ENCODE assay signal across 29 mouse cellular contexts in genomic region chr8:77973714-77974113, GRCm38 (mm10).
A peak's percentile ranks its signal among the peaks of the same experiment; 100 is the strongest.
DNase-seq lines count a peak whose midpoint lies in the region; ATAC-seq lines count a peak whose summit lies in the region.
"Had no signal": no experiment of that assay in that cellular context is flagged by ENCODE, and none has a peak within 500 bp of the region (broad histone marks: within the 10 kb centered on the region; RNA-seq: fewer than 3 reads in every experiment).

No protein-coding gene starts in this region.

- H3K9ac ChIP-seq in kidney, embryonic 16.5 days (replicated peaks; ENCODE audit: low read length) = no peak overlapping the region
- no peak overlapping the region for H3K9ac ChIP-seq in lung, embryonic 16.5 days (ENCODE audit: low read length)
- H3K9ac ChIP-seq: forebrain, embryonic 15.5 days; heart, embryonic 13.5 days; liver, embryonic 14.5 days had no signal

- no peak overlapping the region for H3K4me2 ChIP-seq in kidney, embryonic 16.5 days (replicated peaks; ENCODE audit: low read depth, low read length)
- H3K4me2 ChIP-seq in lung, embryonic 16.5 days (ENCODE audit: low read depth, low read length) = no peak overlapping the region
- H3K4me2 ChIP-seq: forebrain, embryonic 15.5 days; heart, embryonic 13.5 days had no signal

- no peaks in the 10 kb centered on the region for H3K27me3 ChIP-seq in kidney, embryonic 16.5 days (ENCODE audit: insufficient read depth, low read length)
- H3K27me3 ChIP-seq in lung, embryonic 16.5 days (ENCODE audit: control insufficient read depth, insufficient read depth, low read depth, low read length) = no peaks in the 10 kb centered on the region
- H3K27me3 ChIP-seq: forebrain, embryonic 15.5 days; heart, embryonic 13.5 days had no signal

- DNase-seq in kidney, postnatal 14 days = peak; percentile 27
- DNase-seq in forelimb bud, embryonic 11.5 days (ENCODE audit: low read depth, low spot score) = peak; percentile 19
- peak; percentile 75 for DNase-seq in lung, postnatal 36 days
- DNase-seq in urinary bladder, postnatal 14 days (ENCODE audit: low spot score) = no peak
- DNase-seq in thymus, postnatal 4 days = no peak
- no peak for DNase-seq in heart, adult 18-20 months
- DNase-seq: adrenal gland, postnatal 25 days; B cell, adult 2 months; cerebellum, adult 11-12 months; cerebellum, postnatal 10 days; gastrocnemius, adult 2 months; gastrocnemius, postnatal 36 days; heart, postnatal 10 days; kidney, adult 18-20 months; layer of hippocampus, postnatal 36 days; left cerebral cortex, postnatal 4 days; midbrain, embryonic 14.5 days; retina, postnatal 1 day; right cerebral cortex, postnatal 14 days; thymus, adult 18-20 months; thymus, postnatal 36 days had no signal

- H3K4me1 ChIP-seq in kidney, embryonic 16.5 days (ENCODE audit: insufficient read depth, low read length) = no peaks in the 10 kb centered on the region
- H3K4me1 ChIP-seq in lung, embryonic 16.5 days (replicated peaks; ENCODE audit: control insufficient read depth, insufficient read depth, low read length) = no peaks in the 10 kb centered on the region
- H3K4me1 ChIP-seq: forebrain, embryonic 10.5 days; forebrain, embryonic 15.5 days; hindbrain, embryonic 10.5 days had no signal

- no peak overlapping the region for H3K27ac ChIP-seq in kidney, embryonic 16.5 days (ENCODE audit: low read length)
- H3K27ac ChIP-seq in lung, embryonic 16.5 days (ENCODE audit: low read length) = peak overlapping the region; percentile 66
- H3K27ac ChIP-seq: forebrain, embryonic 10.5 days; forebrain, embryonic 15.5 days; gastrocnemius, adult 2 months; heart, embryonic 13.5 days; hindbrain, embryonic 10.5 days; liver, embryonic 14.5 days had no signal

- ATAC-seq in kidney, embryonic 16.5 days (ENCODE audit: low FRiP score, low TSS enrichment) = no peak
- peak; percentile 96 for ATAC-seq in lung, embryonic 16.5 days (ENCODE audit: low read depth)
- ATAC-seq: forebrain, embryonic 15.5 days; hindbrain, embryonic 16.5 days had no signal

- 51% methylated on average over 4 of the region's 4 CpGs for WGBS in kidney, embryonic 16.5 days
- 29% methylated on average over 4 of the region's 4 CpGs for WGBS in lung, embryonic 16.5 days

- no peaks in the 10 kb centered on the region for H3K36me3 ChIP-seq in kidney, embryonic 16.5 days (ENCODE audit: insufficient read depth, low read length)
- no peaks in the 10 kb centered on the region for H3K36me3 ChIP-seq in lung, embryonic 16.5 days (ENCODE audit: control insufficient read depth, insufficient read depth, low read length)
- H3K36me3 ChIP-seq: forebrain, embryonic 10.5 days; forebrain, embryonic 15.5 days; heart, embryonic 13.5 days; hindbrain, embryonic 10.5 days had no signal

- H3K4me3 ChIP-seq in kidney, embryonic 16.5 days (ENCODE audit: low read length) = no peak overlapping the region
- H3K4me3 ChIP-seq in lung, embryonic 16.5 days (ENCODE audit: low read length) = no peak overlapping the region
- H3K4me3 ChIP-seq: forebrain, embryonic 10.5 days; forebrain, embryonic 15.5 days; gastrocnemius, adult 2 months; heart, embryonic 13.5 days; hindbrain, embryonic 10.5 days had no signal

- no peaks in the 10 kb centered on the region for H3K9me3 ChIP-seq in kidney, embryonic 16.5 days (ENCODE audit: low read length)
- no peaks in the 10 kb centered on the region for H3K9me3 ChIP-seq in lung, embryonic 16.5 days (ENCODE audit: control insufficient read depth, low read length)
- H3K9me3 ChIP-seq: forebrain, embryonic 10.5 days; forebrain, embryonic 15.5 days; hindbrain, embryonic 10.5 days had no signal

Comparison
In these comparisons a context has a peak if more than half of its experiments do, and no peak if none do; other contexts are left out.
1. DNase-seq: peak in kidney, postnatal 14 days (single experiment), forelimb bud, embryonic 11.5 days (single experiment) and lung, postnatal 36 days (single experiment); none in urinary bladder, postnatal 14 days (single experiment), thymus, postnatal 4 days (single experiment) and heart, adult 18-20 months (0 of 2).